Mouse (Mus musculus) hindbrain, postnatal 0 days (tissue): Measurements from ENCODE around the gene Fance. TPM values are rescaled to one million over a fixed set of nuclear protein-coding genes. Genes with fewer than 3 reads are reported as not detected.

Experiments
- ATAC-seq: fragments of 200-750 bp; cut with Nextera tagmentation; 2 replicates; pipeline ENCODE4 v1.8.0; 2017; ENCODE audit warnings: mild to moderate bottlenecking, moderate TSS enrichment, moderate library complexity
- DNase-seq: peaks from one replicate; pipeline ENCODE4 v3.0.0-alpha.2; 2015; ENCODE audit warnings: low spot score
- H3K27ac ChIP-seq: fragments of 300-500 bp; sonication (generic); 2 replicates; pipeline ENCODE4 v1.5.1; 2014; ENCODE audit warnings: mild to moderate bottlenecking
- H3K27me3 ChIP-seq: fragments of 300-500 bp; sonication (generic); 2 replicates; pipeline ENCODE4 v1.6.1; 2014; ENCODE audit warnings: low read length, mixed read lengths; ENCODE audit not compliant: insufficient read depth
- H3K36me3 ChIP-seq: fragments of 300-500 bp; sonication (generic); 2 replicates; pipeline ENCODE4 v1.6.1; 2014; ENCODE audit warnings: low read length, mixed read lengths; ENCODE audit not compliant: insufficient read depth
- H3K4me1 ChIP-seq: fragments of 300-500 bp; sonication (generic); 2 replicates; pipeline ENCODE4 v1.6.1; 2014; ENCODE audit warnings: antibody characterized with exemption, low read length, mixed read lengths; ENCODE audit not compliant: insufficient read depth
- H3K4me2 ChIP-seq: fragments of 300-500 bp; sonication (generic); 2 replicates; pipeline ENCODE4 v1.6.1; 2014; ENCODE audit warnings: low read depth, mild to moderate bottlenecking, low read length, moderate library complexity, mixed read lengths
- H3K4me3 ChIP-seq: fragments of 300-500 bp; sonication (generic); 2 replicates; pipeline ENCODE4 v1.5.1; 2014; ENCODE audit warnings: low read length
- H3K9ac ChIP-seq: fragments of 300-500 bp; sonication (generic); replicated peaks from 2 replicates; pipeline ENCODE4 v1.6.1; 2014; ENCODE audit warnings: mild to moderate bottlenecking, low read length, moderate library complexity, mixed read lengths
- H3K9me3 ChIP-seq: fragments of 300-500 bp; sonication (generic); 2 replicates; pipeline ENCODE4 v1.6.1; 2016; ENCODE audit warnings: low read length, mixed read lengths
- CTCF ChIP-seq: IDR thresholded peaks from 2 replicates; pipeline ENCODE4 v1.5.1; 2016; ENCODE audit warnings: antibody characterized with exemption, control low read depth, low read depth
- whole genome bisulfite sequencing: fragments of 180-500 bp; shearing (Covaris S2); extraction: QIAGEN DNeasy Blood & Tissue Kit; methylation state at CpG from one replicate; pipeline ENCODE4 v1.1.7; 2014; 5-methylcytosine and 5-hydroxymethylcytosine counted together
- polyA plus RNA-seq: library from polyadenylated mRNA; unstranded; fragments of >200 nt; fragmentation: Nextera tagmentation; extraction: Ambion mirVana; gene quantifications from 2 replicates; pipeline ENCODE4 v1.2.1, GENCODE M21; 2015
- total RNA-seq: library from RNA; depleted of rRNA; stranded (reverse); fragments of >200 nt; gene quantifications from 2 replicates; pipeline ENCODE4 v1.2.3, GENCODE M21; 2014

Gene Fance
- total and polyA plus RNA-seq, 2 experiments from 2014 or later, result 23.6 to 46.5 TPM

DNA sequence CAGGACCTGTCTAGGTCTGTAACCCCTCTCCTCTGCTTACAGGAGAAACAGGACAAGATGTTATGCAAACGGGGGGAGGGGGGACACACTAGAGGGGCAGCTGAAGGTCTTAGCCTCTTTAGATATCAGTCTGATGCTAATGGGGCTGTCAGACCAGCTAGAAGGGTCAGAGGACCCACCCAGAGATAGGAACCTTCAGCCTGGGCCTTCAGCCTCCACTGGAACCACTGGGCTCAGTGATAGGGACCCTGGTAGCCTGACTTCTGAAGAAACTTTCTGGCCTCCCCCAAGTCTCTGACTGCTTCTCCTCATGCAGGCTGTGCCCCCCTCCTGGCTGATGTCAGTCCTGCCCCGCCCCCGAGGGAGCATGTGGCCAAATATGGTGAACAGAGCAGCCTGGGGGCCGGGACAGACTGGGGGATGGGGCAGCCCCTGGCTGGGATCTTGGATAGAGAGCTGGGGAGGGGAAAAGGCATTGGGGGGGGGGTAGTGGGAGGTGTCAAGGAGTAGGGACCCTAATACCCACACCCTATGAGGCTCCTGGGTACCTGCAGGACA lies 30.8 kb downstream of the Fance start:
- H3K9ac ChIP-seq, result no peak overlapping the region
- DNase-seq (no peak), ATAC-seq (no peak)
- no peak overlapping the region for H3K4me2 ChIP-seq
- H3K27me3 ChIP-seq, result no peaks in the 10 kb centered on the region
- no peak overlapping the region for H3K27ac ChIP-seq
- WGBS, result 29% methylated on average over 4 of the region's 4 CpGs
- peaks cover 5% of the 10 kb centered on the region for H3K4me1 ChIP-seq
- no peaks in the 10 kb centered on the region for H3K36me3 ChIP-seq
- H3K4me3 ChIP-seq, result no peak overlapping the region
- no peaks in the 10 kb centered on the region for H3K9me3 ChIP-seq
- no peak for TF ChIP-seq CTCF

DNA sequence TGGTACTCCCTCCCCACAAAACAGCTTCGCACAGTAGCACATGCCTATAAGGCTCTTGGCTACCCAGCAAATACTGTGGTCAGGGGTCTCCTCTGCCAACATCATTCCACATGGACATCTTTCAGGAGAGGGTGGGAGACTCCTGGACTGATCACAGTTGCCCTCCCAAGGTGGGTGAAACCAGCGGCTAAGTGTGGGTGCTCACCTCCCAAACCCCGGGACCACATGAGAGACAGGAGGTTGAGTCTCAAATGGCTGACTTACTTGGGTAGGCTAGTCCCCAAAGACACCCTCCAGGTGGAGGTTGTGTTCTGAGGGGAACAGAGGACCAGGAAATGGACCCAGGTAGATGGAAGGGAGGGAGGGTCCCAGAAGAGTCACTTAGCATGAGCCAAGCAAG lies 31.4 kb downstream of the Fance start:
- Histone ChIP-seq H3K27ac (no peak overlapping the region), H3K9ac (no peak overlapping the region), H3K36me3 (no peaks in the 10 kb centered on the region), H3K27me3 (no peaks in the 10 kb centered on the region), H3K4me1 (peaks cover 5% of the 10 kb centered on the region), H3K4me3 (no peak overlapping the region), H3K4me2 (no peak overlapping the region), H3K9me3 (no peaks in the 10 kb centered on the region)
- DNase-seq, result no peak
- ATAC-seq, result no peak
- WGBS, result 74% methylated on average over 3 of the region's 3 CpGs
- no peak for TF ChIP-seq CTCF

DNA sequence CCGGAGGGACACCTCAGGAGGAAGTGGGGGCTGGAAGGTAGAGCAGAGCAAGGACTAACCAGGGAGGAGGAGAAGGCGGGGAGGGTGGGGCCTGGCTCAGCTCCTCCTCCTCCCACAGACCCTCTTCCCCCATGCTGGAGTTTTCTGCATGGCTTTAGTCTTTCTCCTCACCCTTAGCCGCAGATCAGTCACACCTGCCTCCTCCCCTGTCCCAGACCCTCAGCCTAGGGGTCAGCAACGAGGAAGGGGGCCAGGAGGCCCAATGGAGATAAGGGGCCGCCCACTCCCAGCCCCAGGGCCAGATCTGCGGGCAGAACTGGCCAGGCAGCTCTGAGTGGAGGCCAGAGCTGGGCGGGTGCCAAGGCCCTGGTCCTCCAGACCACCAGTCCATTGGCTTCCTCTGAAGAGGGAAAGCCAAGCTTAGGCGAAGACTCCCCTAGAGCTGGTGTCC lies 32.0 kb downstream of the Fance start:
- no peaks in the 10 kb centered on the region for H3K9me3 ChIP-seq
- TF ChIP-seq CTCF, result no peak
- no peaks in the 10 kb centered on the region for H3K27me3 ChIP-seq
- no peak for ATAC-seq
- no peak overlapping the region for H3K27ac ChIP-seq
- H3K9ac ChIP-seq, result no peak overlapping the region
- 27% methylated on average over 8 of the region's 8 CpGs for WGBS
- no peak for DNase-seq
- H3K4me3 ChIP-seq, result no peak overlapping the region
- H3K4me2 ChIP-seq, result no peak overlapping the region
- H3K4me1 ChIP-seq, result peaks cover 5% of the 10 kb centered on the region
- no peaks in the 10 kb centered on the region for H3K36me3 ChIP-seq

DNA sequence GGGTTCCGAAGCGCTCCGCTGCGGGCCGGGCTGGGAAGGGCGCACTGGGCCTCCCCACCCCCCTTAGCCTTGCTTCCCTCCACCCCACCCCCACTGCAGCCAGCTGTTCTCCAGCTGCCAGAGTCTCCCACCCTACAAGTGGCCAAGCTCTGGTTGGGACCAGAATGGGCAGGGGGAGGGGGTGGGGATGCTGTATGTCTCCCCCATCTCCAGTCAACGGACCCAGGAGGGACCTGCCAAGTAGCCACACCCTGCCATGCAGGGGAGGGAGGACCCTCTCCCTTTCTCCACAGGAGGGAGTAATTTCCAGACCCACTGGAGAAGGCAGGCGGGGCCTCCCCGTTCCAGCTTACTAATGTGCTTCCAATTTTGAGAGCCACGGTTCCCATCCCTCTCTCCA lies 32.6 kb downstream of the Fance start:
- Histone ChIP-seq H3K4me1 (peaks cover 4% of the 10 kb centered on the region), H3K4me2 (no peak overlapping the region), H3K4me3 (no peak overlapping the region), H3K9ac (no peak overlapping the region), H3K9me3 (no peaks in the 10 kb centered on the region), H3K36me3 (no peaks in the 10 kb centered on the region), H3K27me3 (no peaks in the 10 kb centered on the region), H3K27ac (no peak overlapping the region)
- ATAC-seq (no peak), DNase-seq (no peak)
- no peak for TF ChIP-seq CTCF
- 24% methylated on average over 10 of the region's 10 CpGs for WGBS

DNA sequence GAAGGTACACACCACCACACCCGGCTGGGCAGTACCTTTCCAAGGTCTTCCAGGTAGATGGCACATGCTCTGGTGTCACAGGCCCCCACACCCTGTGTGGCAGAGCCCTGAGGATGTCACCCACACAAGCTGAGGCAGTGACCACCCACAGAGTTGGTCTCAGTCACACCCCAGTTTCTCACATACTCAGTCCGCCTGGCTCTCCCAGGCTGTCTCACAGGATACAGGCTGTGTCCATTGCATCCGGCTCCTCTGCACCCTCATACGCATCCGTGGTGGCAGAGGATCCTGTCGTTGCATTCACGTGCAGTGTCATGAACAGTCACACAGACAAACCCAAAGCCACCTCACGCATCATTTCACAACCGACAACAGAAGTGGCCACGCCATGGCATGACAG lies 34.0 kb downstream of the Fance start:
- no peak for ATAC-seq
- no peak overlapping the region for H3K9ac ChIP-seq
- DNase-seq, result no peak
- no peak overlapping the region for H3K4me2 ChIP-seq
- 0 out of 2 replicates have a peak, but pooled peaks cover 5% of the 10 kb centered on the region for H3K27me3 ChIP-seq
- H3K36me3 ChIP-seq, result no peaks in the 10 kb centered on the region
- WGBS, result 77% methylated on average over 10 of the region's 10 CpGs
- no peak overlapping the region for H3K4me3 ChIP-seq
- no peaks in the 10 kb centered on the region; the same call in none of the 2 replicates for H3K4me1 ChIP-seq
- no peak overlapping the region for H3K27ac ChIP-seq
- TF ChIP-seq CTCF, result no peak
- H3K9me3 ChIP-seq, result no peaks in the 10 kb centered on the region

DNA sequence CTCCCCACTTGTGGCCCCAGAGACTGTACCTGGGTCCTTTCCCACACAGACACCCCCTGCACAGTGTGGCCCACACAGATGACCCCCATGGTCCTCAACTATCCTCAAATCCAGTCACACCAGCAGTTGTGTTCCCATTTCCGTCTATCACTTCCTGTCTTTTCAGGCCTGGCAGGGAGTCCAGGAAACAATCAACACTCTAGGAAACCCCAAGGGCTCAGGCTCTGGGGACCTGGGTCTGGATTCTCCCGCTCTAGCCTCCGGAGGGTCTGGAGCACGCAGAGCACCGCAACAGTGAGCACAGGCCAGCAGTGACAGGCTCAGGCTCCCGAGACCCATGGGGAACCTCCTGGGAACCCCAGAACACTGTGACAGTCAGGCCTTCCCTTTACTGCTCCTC lies 34.9 kb downstream of the Fance start:
- H3K27ac ChIP-seq, result no peak overlapping the region
- H3K9ac ChIP-seq, result no peak overlapping the region
- no peaks in the 10 kb centered on the region for H3K9me3 ChIP-seq
- no peaks in the 10 kb centered on the region; the same call in none of the 2 replicates for H3K4me1 ChIP-seq
- H3K4me3 ChIP-seq, result no peak overlapping the region
- no peak for ATAC-seq
- no peak for TF ChIP-seq CTCF
- H3K4me2 ChIP-seq, result no peak overlapping the region
- no peak for DNase-seq
- WGBS, result 53% methylated on average over 6 of the region's 6 CpGs
- no peaks in the 10 kb centered on the region for H3K36me3 ChIP-seq
- H3K27me3 ChIP-seq, result 0 out of 2 replicates have a peak, but pooled peaks cover 6% of the 10 kb centered on the region

DNA sequence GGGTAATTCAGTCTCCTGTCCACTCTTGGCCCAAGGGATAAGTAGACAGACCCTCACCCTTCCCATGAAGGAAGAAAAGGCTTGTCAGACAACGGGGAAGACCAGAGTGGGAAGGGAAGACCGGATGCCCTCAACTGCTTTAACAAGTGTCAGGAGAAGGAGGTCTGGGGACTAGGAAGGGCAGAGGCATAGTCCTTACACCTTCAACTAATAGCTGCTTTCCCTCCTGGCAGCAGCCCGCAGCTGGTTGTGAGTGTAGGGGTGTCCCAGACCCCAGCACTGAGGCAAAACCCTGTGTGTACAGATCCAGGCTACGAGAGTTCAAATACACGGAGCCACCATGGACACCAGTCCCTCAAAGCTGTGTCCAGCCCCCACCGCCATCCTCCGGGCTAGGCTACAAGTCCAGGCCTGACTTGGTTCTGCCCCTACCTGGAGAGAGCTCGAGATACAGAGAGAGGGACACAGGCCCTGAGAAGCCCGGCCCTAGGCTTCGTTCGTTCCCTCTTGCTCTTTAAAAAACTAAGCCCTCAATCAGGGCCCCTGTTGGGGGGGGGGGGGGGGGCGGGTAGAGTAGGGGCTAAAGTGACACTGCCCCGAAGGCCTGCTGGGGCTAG lies 36.1 kb downstream of the Fance start:
- TF ChIP-seq CTCF, result no peak
- Histone ChIP-seq H3K27me3 (0 out of 2 replicates have a peak, but pooled peaks cover 6% of the 10 kb centered on the region), H3K4me2 (peak overlapping the region; percentile 81), H3K4me3 (peak overlapping the region; percentile 59), H3K4me1 (no peaks in the 10 kb centered on the region; the same call in none of the 2 replicates), H3K9me3 (no peaks in the 10 kb centered on the region), H3K36me3 (no peaks in the 10 kb centered on the region), H3K27ac (peak overlapping the region; percentile 70; the same call in 1 of the 2 replicates), H3K9ac (peak overlapping the region; percentile 48)
- DNase-seq (no peak), ATAC-seq (no peak)
- WGBS, result 21% methylated on average over 13 of the region's 13 CpGs
